Mouse (Mus musculus) embryonic facial prominence, embryonic 12.5 days (tissue): ENCODE data around the gene Mast4. TPM values are rescaled to one million over a fixed set of nuclear protein-coding genes. Genes with fewer than 3 reads are reported as not detected.
A peak's percentile ranks its signal among the peaks of the same experiment; 100 is the strongest.

Experiments
- ATAC-seq: fragments of 200-750 bp; cut with Nextera tagmentation; 2 replicates; pipeline ENCODE4 v1.8.0; 2017; ENCODE audit not compliant: insufficient number of reproducible peaks, insufficient read depth, low FRiP score, low TSS enrichment
- H3K27ac ChIP-seq: fragments of 300-500 bp; sonication (generic); 2 replicates; pipeline ENCODE4 v1.5.1; 2016; ENCODE audit warnings: mild to moderate bottlenecking
- H3K27me3 ChIP-seq: fragments of 300-500 bp; sonication (generic); 2 replicates; pipeline ENCODE4 v1.6.1; 2016; ENCODE audit warnings: mild to moderate bottlenecking, moderate library complexity
- H3K36me3 ChIP-seq: fragments of 300-500 bp; sonication (generic); 2 replicates; pipeline ENCODE4 v1.6.1; 2016; ENCODE audit warnings: mild to moderate bottlenecking
- H3K4me1 ChIP-seq: fragments of 300-500 bp; sonication (generic); 2 replicates; pipeline ENCODE4 v1.6.1; 2016
- H3K4me2 ChIP-seq: fragments of 300-500 bp; sonication (generic); replicated peaks from 2 replicates; pipeline ENCODE4 v1.6.1; 2016; ENCODE audit warnings: mild to moderate bottlenecking, moderate library complexity
- H3K4me3 ChIP-seq: fragments of 300-500 bp; sonication (generic); 2 replicates; pipeline ENCODE4 v1.5.1; 2016; ENCODE audit warnings: mild to moderate bottlenecking
- H3K9ac ChIP-seq: fragments of 300-500 bp; sonication (generic); 2 replicates; pipeline ENCODE4 v1.6.1; 2016; ENCODE audit warnings: mild to moderate bottlenecking, moderate library complexity
- H3K9me3 ChIP-seq: fragments of 300-500 bp; sonication (generic); 2 replicates; pipeline ENCODE4 v1.6.1; 2016; ENCODE audit warnings: mild to moderate bottlenecking, moderate library complexity
- WGBS: fragments of 180-500 bp; shearing (Covaris S2); methylation state at CpG from one replicate; pipeline ENCODE4 v1.1.7; 2016; 5-methylcytosine and 5-hydroxymethylcytosine counted together
- polyA plus RNA-seq: library from polyadenylated mRNA; unstranded; fragments of >200 nt; fragmentation: Nextera tagmentation; extraction: Ambion mirVana; gene quantifications from 2 replicates; pipeline ENCODE4 v1.2.1, GENCODE M21; 2016

The Mast4 gene
- polyA plus RNA-seq, 1 experiment from 2014 or later, result 28.5 TPM

DNA sequence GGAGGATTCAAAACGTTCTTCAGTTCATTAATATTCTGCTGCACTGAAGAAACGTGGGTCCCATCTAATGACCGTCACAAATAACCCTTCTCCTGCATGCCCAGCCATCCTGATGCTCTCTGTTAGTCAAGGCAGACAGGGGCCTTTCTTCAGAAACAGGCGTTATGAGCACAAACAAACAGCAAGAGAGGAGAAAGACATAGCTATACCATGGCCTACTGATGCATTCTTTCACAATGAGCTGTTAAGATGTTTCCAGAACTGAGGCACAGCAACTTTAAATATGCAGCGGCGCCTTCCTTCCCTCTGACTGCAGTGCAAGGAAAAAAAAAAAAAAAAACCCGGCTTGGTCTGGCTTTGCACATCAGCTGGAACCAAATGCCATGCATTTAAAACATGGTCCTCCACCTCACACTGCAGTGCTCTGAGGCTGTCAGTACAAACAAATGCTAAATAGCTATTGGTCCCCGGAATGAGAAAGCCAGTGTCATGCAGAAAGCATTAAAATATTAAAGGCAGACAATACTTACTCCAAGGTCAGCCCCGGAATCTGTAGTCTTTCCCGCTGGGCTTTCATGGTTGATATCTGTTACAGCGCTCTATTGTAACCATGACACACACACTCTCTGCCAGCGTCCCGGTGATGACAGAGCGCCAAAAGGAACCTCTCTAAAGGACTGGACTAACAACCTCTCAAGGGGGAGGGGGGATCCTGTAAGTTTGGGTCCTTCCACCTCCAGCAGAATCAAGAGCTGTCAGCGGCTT lies 376.6 kb downstream of the Mast4 start:
- Histone ChIP-seq H3K36me3 (no peaks in the 10 kb centered on the region), H3K27me3 (no peaks in the 10 kb centered on the region), H3K9ac (no peak overlapping the region; the same call in 1 of the 2 replicates), H3K4me3 (peak overlapping the region; percentile 30), H3K27ac (no peak overlapping the region), H3K4me2 (peak overlapping the region; percentile 57), H3K4me1 (peaks cover 11% of the 10 kb centered on the region), H3K9me3 (no peaks in the 10 kb centered on the region)
- WGBS, result 7% methylated on average over 15 of the region's 15 CpGs
- 0 out of 2 replicates have a peak, but pooled peaks have one; percentile 52 for ATAC-seq

DNA sequence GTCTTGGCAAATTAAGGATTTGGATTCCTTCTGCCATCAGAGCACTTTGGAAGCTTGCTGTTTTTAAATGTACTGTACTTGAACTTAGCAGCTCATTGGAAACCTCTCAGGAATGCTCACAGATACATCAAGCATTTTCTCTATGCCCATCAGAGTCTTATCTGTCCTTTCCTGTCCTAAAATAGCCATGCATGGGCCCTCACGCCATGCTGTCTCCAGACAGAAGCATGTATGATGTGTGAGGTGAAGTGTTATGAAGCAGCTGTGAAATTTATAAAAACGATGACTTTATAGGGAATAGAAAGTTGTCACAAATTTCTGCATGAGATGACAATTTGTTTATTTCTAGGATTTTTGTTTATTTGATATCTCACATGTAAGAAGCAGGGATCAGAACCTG lies 378.8 kb downstream of the Mast4 start:
- Histone ChIP-seq H3K27me3 (no peaks in the 10 kb centered on the region), H3K27ac (no peak overlapping the region), H3K9ac (no peak overlapping the region), H3K4me1 (peaks cover 11% of the 10 kb centered on the region), H3K4me2 (no peak overlapping the region), H3K9me3 (no peaks in the 10 kb centered on the region), H3K4me3 (no peak overlapping the region), H3K36me3 (no peaks in the 10 kb centered on the region)
- WGBS, result 83% methylated on average over 2 of the region's 2 CpGs
- ATAC-seq, result no peak

DNA sequence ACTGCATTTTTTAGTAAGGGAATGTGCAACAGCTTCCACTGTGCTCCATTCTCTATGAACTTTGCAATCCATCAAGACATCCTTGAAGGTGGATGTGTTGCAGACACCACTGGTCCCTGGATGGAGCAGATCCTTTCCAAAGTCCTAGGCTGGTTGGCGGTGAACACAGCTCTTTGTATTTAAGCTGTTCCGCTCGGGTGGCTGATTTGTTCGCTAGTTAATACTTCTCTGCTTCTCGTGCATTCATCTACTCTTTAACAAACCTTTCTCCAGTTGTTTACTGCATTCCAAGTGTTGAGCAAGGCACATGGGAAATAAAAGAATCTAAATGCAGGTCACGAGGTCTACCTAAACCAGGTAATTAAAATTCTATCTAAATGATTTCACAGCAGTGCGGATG lies 384.5 kb downstream of the Mast4 start:
- Histone ChIP-seq H3K27ac (no peak overlapping the region), H3K27me3 (no peaks in the 10 kb centered on the region), H3K4me1 (no peaks in the 10 kb centered on the region), H3K9me3 (no peaks in the 10 kb centered on the region), H3K4me3 (no peak overlapping the region), H3K36me3 (no peaks in the 10 kb centered on the region), H3K4me2 (no peak overlapping the region), H3K9ac (no peak overlapping the region)
- no peak for ATAC-seq
- 63% methylated on average over 7 of the region's 7 CpGs for WGBS

DNA sequence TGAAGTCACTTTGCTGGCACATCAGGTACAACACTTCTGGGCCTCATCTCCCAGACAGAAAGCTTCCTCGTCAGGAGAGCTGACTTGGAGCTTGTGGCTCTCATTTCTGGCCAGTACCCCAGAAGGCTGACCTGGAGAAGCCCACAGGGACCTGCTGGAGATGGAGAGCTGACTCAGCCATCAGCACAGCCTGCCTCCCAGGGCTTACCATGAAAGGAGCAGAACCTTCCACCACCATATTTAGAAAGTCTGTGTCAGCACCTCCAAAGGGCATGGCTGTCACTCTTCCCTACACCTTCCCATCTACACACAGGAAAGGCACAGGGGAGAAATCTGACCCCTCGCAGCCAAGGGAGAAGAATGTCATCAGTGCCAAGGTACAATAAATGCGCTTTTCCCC lies 385.3 kb downstream of the Mast4 start:
- H3K27me3 ChIP-seq, result no peaks in the 10 kb centered on the region
- ATAC-seq, result no peak
- H3K9me3 ChIP-seq, result no peaks in the 10 kb centered on the region
- no peak overlapping the region for H3K9ac ChIP-seq
- no peaks in the 10 kb centered on the region for H3K36me3 ChIP-seq
- H3K4me1 ChIP-seq, result no peaks in the 10 kb centered on the region
- H3K4me2 ChIP-seq, result no peak overlapping the region
- WGBS, result 84% methylated on average over 3 of the region's 3 CpGs
- H3K4me3 ChIP-seq, result no peak overlapping the region
- no peak overlapping the region for H3K27ac ChIP-seq

DNA sequence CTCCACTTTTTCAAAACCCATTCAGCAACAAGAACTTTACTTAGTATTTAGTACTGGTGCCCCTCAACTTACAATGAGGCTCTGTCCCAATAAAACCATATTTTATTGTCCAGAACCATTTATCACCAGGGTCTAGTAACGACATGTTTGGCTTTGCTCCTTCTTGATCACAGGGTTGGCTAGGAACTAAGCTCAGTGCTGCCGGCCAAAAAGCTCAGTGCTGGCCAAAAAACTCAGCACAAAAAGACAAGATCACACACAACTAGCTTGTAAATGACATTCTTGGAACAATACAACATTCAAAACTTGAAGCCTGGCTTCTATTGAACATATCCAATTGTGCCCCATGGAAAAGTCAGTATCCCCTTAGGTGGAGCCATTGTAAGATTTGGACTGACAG lies 386.8 kb downstream of the Mast4 start:
- no peaks in the 10 kb centered on the region for H3K9me3 ChIP-seq
- WGBS, result 91% methylated on average over 2 of the region's 2 CpGs
- H3K9ac ChIP-seq, result no peak overlapping the region
- no peak for ATAC-seq
- H3K4me1 ChIP-seq, result no peaks in the 10 kb centered on the region
- H3K27me3 ChIP-seq, result no peaks in the 10 kb centered on the region
- no peak overlapping the region for H3K27ac ChIP-seq
- H3K4me3 ChIP-seq, result no peak overlapping the region
- H3K4me2 ChIP-seq, result no peak overlapping the region
- no peaks in the 10 kb centered on the region for H3K36me3 ChIP-seq

DNA sequence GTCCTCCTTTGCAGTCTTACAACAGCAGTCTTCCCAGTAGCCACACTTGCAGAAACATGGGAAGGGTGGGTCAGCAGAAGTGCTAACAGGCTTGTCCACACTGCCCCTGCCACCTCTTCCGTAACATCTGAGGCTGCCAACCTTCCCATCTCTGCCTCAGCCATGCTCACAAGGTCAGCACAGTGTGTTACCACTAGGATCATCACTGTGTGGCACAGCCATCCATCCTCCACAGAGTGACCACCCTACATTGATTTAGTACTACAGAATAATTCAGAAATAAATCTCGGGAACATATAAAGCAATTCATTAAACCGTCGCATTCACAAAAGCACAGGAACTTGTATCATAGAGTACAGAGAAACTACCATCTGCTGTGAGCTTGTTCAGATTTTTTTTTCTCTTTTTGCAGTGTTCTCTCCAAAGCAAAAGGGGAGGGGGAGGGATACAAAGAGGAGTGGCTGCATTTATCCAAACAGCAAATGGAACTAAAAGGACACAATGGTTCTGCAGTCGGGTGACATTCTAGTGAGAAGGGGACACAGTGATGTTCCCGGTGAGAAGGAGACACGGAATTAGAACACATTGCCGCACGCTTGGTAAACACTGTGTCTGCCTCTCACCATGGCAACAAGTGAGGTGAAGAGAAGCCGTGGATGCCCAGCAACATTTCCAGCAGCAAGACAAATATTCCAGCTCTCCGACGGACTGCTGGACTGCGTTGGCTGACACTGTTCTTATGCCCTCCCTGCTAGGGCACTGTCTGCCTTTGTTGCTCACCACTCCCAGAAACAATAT lies 388.1 kb downstream of the Mast4 start:
- Histone ChIP-seq H3K27ac (no peak overlapping the region), H3K4me1 (no peaks in the 10 kb centered on the region), H3K36me3 (no peaks in the 10 kb centered on the region), H3K4me3 (no peak overlapping the region), H3K9me3 (no peaks in the 10 kb centered on the region), H3K4me2 (no peak overlapping the region), H3K9ac (no peak overlapping the region), H3K27me3 (no peaks in the 10 kb centered on the region)
- no peak for ATAC-seq
- WGBS, result 84% methylated on average over 13 of the region's 13 CpGs

DNA sequence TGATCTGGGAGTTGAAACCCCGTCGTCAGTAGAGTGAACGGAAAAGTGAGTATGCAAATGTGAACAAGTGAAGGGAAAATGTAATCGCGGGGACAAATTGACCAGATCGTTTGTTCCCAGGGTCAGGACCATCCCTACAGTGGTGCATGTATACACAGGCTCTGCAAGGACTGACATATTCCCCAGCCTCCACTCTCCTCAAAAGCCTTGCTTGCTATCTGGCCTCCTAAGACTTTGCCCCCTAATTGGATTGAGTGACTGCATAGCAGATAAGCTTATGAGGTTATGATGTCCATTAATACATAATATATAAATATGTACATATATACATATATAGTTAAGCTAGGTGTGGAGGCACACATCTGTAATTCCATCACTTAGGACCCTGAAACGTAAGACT lies 388.8 kb downstream of the Mast4 start:
- H3K27ac ChIP-seq, result no peak overlapping the region
- no peak for ATAC-seq
- H3K4me3 ChIP-seq, result no peak overlapping the region
- H3K9ac ChIP-seq, result no peak overlapping the region
- no peaks in the 10 kb centered on the region for H3K4me1 ChIP-seq
- H3K27me3 ChIP-seq, result no peaks in the 10 kb centered on the region
- no peak overlapping the region for H3K4me2 ChIP-seq
- WGBS, result 92% methylated on average over 7 of the region's 7 CpGs
- H3K36me3 ChIP-seq, result no peaks in the 10 kb centered on the region
- no peaks in the 10 kb centered on the region for H3K9me3 ChIP-seq

DNA sequence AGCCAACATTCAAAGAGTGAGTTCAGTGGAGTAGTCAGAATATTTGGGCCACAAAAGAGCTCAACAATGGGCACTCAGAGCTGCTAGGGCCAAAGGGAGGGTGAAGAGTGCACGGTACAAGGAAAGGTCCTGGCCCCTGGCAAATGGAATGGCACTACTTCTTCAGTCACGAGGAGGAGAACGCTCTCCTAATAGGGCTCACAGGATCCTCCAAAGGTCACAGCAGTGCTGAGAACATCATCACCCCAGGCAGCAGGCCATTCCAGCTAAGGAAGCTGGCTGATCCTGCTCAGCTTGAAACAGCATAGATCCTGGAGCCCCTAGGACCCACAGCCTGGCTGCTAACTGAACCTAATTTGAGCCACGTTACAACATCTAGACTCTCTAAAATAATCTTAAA lies 389.8 kb downstream of the Mast4 start:
- H3K9ac ChIP-seq, result no peak overlapping the region
- no peaks in the 10 kb centered on the region for H3K9me3 ChIP-seq
- no peak overlapping the region for H3K4me3 ChIP-seq
- ATAC-seq, result no peak
- no peak overlapping the region for H3K27ac ChIP-seq
- no peaks in the 10 kb centered on the region for H3K4me1 ChIP-seq
- H3K27me3 ChIP-seq, result no peaks in the 10 kb centered on the region
- no peaks in the 10 kb centered on the region for H3K36me3 ChIP-seq
- no peak overlapping the region for H3K4me2 ChIP-seq
- WGBS, result 69% methylated on average over 4 of the region's 4 CpGs

DNA sequence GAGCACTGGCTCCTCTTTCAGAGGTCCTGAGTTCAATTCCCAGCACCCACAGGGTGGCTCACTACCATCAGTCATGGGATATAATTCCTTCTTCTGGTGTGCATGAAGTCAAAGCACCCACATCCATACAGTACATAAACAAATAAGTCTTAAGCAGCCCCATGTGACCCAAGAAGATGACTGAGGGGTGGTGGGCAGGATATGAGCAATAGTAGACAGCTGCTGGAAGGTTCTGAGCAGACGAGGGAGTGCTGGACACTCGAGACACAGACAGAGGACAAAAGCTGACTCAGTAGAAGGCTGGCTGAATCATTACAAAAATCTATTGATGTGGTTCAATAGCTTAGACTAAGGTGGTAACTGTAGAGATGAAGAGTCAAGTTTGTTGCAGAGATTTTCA lies 391.7 kb downstream of the Mast4 start:
- H3K36me3 ChIP-seq, result no peaks in the 10 kb centered on the region
- H3K27ac ChIP-seq, result no peak overlapping the region
- H3K4me3 ChIP-seq, result no peak overlapping the region
- no peak for ATAC-seq
- H3K27me3 ChIP-seq, result no peaks in the 10 kb centered on the region
- 75% methylated on average over 2 of the region's 2 CpGs for WGBS
- no peak overlapping the region for H3K9ac ChIP-seq
- H3K9me3 ChIP-seq, result no peaks in the 10 kb centered on the region
- no peak overlapping the region for H3K4me2 ChIP-seq
- H3K4me1 ChIP-seq, result no peaks in the 10 kb centered on the region

DNA sequence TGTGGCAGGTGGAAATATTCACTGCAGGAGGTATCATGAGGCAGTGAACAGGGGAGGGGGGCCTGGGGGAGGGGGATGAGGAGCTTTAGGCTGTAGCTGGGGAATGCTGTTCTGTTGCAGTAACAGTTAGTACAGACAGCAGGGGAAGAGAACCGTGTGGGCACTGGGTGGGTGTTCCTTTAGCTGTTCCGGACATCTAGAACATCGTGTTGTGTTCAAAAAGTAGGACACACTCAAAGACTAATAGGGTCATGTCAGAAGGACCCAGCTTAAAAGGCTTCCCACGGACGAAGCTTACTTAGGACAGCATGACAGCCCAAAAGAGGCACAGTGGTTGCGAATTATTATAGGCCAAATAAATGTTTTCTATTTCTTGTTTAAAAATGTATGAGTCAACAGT lies 393.8 kb downstream of the Mast4 start:
- Histone ChIP-seq H3K4me1 (no peaks in the 10 kb centered on the region), H3K27me3 (no peaks in the 10 kb centered on the region), H3K4me2 (no peak overlapping the region), H3K9me3 (no peaks in the 10 kb centered on the region), H3K36me3 (no peaks in the 10 kb centered on the region), H3K9ac (no peak overlapping the region), H3K4me3 (no peak overlapping the region), H3K27ac (no peak overlapping the region)
- WGBS, result 88% methylated on average over 6 of the region's 6 CpGs
- ATAC-seq, result no peak

DNA sequence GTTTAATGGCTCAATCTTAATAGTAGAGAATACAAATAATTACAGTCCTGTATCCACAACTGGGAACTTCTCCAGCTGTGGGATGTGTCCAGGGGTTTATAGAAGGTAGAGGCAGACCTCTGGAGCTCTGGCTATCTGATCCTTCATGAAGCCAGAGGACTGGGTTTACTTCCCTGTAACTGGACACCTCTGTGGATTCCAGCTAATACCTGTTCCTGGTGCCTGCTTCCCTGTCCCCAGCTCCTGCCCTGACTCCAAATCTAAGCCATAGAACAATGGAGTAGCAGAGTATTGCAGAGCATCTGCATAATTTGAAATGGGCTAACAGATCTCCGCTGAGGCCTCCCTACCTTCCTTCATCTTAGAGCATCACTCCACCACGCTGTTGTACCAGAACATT lies 398.1 kb downstream of the Mast4 start:
- Histone ChIP-seq H3K27ac (no peak overlapping the region), H3K36me3 (no peaks in the 10 kb centered on the region), H3K4me3 (no peak overlapping the region), H3K27me3 (no peaks in the 10 kb centered on the region), H3K9ac (no peak overlapping the region), H3K4me1 (no peaks in the 10 kb centered on the region), H3K9me3 (no peaks in the 10 kb centered on the region), H3K4me2 (no peak overlapping the region)
- WGBS, result 96% methylated on average over 2 of the region's 2 CpGs
- no peak for ATAC-seq

DNA sequence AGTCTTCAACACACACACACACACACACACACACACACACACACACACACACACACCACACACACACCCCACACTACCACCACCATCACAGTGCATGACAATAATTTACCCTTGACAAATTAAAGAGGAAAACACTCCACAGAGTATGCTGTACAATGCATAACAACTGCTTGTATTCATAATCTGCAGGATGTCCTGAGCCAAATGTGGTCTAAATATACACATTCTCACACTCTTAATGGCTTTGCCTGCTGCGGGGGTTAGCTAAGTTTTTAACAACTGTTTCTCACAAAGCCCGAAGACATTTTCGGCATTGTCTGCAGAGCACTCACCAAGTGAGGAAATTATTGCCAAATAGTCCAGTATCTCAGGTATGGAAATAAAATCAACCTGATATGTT lies 398.5 kb downstream of the Mast4 start:
- WGBS, result 90% methylated on average over 3 of the region's 3 CpGs
- no peaks in the 10 kb centered on the region for H3K27me3 ChIP-seq

More for the DNA sequence above, 398.5 kb downstream of the Mast4 start:
- no peak overlapping the region for H3K9ac ChIP-seq
- no peak overlapping the region for H3K4me3 ChIP-seq
- no peaks in the 10 kb centered on the region for H3K4me1 ChIP-seq
- no peak for ATAC-seq
- no peak overlapping the region for H3K27ac ChIP-seq
- H3K4me2 ChIP-seq, result no peak overlapping the region
- H3K9me3 ChIP-seq, result no peaks in the 10 kb centered on the region
- no peaks in the 10 kb centered on the region for H3K36me3 ChIP-seq
